Mouse (Mus musculus) embryonic fibroblast, embryonic 13.5 days (primary cell): ENCODE measurements around the gene Nav2.

Source experiments
- CTCF ChIP-seq: IDR thresholded peaks from 2 replicates; pipeline ENCODE4 v1.5.1; 2011; ENCODE audit warnings: mild to moderate bottlenecking, control low read depth, low read length, moderate library complexity, borderline replicate concordance; ENCODE audit not compliant: insufficient read depth
- POLR2A ChIP-seq: IDR thresholded peaks from 2 replicates; pipeline ENCODE4 v1.6.1; 2011; ENCODE audit warnings: low read depth, mild to moderate bottlenecking, control low read depth, low read length, moderate library complexity

DNA sequence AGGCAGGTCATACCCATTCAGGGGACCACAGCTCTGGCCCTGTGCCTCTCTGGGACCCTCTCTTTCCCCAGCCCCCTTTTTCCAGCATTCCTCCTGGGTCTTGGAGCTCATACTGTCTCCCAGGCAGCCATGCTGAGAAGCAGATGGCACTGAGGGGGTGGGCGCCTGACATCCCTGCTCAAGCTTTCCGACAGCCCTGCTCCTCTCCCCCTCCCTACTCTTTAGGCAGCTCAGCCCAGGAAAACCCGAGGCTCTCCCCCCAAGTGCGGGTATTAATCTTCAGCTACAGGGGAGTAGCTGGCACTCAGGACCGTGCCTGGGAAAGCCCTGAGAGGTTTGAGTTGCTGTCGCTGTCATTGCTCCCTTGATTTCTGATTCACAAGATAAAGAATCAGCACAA, 290.9 kb downstream of the Nav2 start:
- no peak for TF ChIP-seq CTCF
- TF ChIP-seq POLR2A: no peak
